ENCODE assay signal across 8 mouse cellular contexts in the genomic region with DNA sequence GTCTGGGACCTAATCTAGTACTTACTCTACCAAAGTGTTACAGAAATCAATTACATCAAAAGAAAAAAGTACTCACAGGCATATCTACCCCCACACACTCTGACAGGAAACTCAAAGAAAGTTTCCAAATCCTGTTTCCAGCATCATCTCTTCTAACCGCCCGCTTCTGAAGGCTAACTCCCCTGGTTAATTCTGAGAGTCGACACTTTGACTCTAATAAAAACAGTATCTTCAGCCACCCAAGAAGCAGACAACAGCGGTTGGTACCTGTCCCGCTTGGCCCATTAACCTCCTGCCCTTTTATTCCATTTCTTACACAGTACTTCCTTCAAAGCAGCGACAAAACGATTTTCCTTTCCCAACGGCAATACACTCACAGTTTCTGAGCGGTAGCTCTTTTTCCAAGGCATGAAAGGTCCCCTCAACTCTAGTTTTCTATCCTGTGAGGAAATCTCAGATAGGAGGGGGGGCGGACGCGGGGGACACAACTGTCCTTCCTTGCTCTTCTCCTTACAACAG. TPM values are rescaled to one million over a fixed set of nuclear protein-coding genes. Genes with fewer than 3 reads are reported as not detected.
DNase-seq lines count a peak whose midpoint lies in the region; ATAC-seq and TF ChIP-seq lines count a peak whose summit lies in the region.

No protein-coding gene starts in this region.

- 0% methylated on average over 12 of the region's 12 CpGs for WGBS in lung, embryonic 14.5 days
- 2% methylated on average over 12 of the region's 12 CpGs for WGBS in hindbrain, embryonic 12.5 days

- H3K9ac ChIP-seq in lung, embryonic 14.5 days = peak overlapping the region; percentile 91
- peak overlapping the region; percentile 88 for H3K9ac ChIP-seq in hindbrain, embryonic 12.5 days

- H3K36me3 ChIP-seq in lung, embryonic 14.5 days (ENCODE audit: insufficient read depth) = no peaks in the 10 kb centered on the region
- H3K36me3 ChIP-seq in hindbrain, embryonic 12.5 days = no peaks in the 10 kb centered on the region
- H3K36me3 ChIP-seq in megakaryocyte, embryonic 14.5 days (replicated peaks; ENCODE audit: low read length) = peaks cover 9% of the 10 kb centered on the region

- peak overlapping the region; percentile 82 for H3K4me2 ChIP-seq in lung, embryonic 14.5 days
- peak overlapping the region; percentile 64 for H3K4me2 ChIP-seq in hindbrain, embryonic 12.5 days (replicated peaks)

- peak overlapping the region; percentile 82 for H3K4me3 ChIP-seq in lung, embryonic 14.5 days (ENCODE audit: low read depth, low read length)
- peak overlapping the region; percentile 97 for H3K4me3 ChIP-seq in bone marrow macrophage, adult 2 months (ENCODE audit: insufficient read depth, low read length)
- peak overlapping the region; percentile 88 for H3K4me3 ChIP-seq in hindbrain, embryonic 12.5 days
- peak overlapping the region; percentile 97 for H3K4me3 ChIP-seq in megakaryocyte, embryonic 14.5 days (replicated peaks)

- H3K27me3 ChIP-seq in lung, embryonic 14.5 days (ENCODE audit: insufficient read depth, low read length) = no peaks in the 10 kb centered on the region
- H3K27me3 ChIP-seq in hindbrain, embryonic 12.5 days = no peaks in the 10 kb centered on the region
- H3K27me3 ChIP-seq in megakaryocyte, embryonic 14.5 days (replicated peaks) = no peaks in the 10 kb centered on the region

- ATAC-seq in lung, embryonic 14.5 days (ENCODE audit: insufficient read depth) = no peak
- no peak for ATAC-seq in hindbrain, embryonic 12.5 days (ENCODE audit: low FRiP score)

- no peak for TF ChIP-seq CTCF in lung, embryonic 14.5 days (IDR thresholded peaks at IDR 0.05; ENCODE audit: low read depth)
- TF ChIP-seq CTCF in bone marrow macrophage, adult 2 months (IDR thresholded peaks at IDR 0.05; ENCODE audit: low read depth, low read length) = no peak

- H3K4me1 ChIP-seq in lung, embryonic 14.5 days (ENCODE audit: insufficient read depth) = peaks cover 4% of the 10 kb centered on the region; the same call in 1 of the 2 replicates
- H3K4me1 ChIP-seq in bone marrow macrophage, adult 2 months (ENCODE audit: control insufficient read depth, insufficient read depth, low read length) = peaks cover 46% of the 10 kb centered on the region
- H3K4me1 ChIP-seq in hindbrain, embryonic 12.5 days = peaks cover 18% of the 10 kb centered on the region
- H3K4me1 ChIP-seq in megakaryocyte, embryonic 14.5 days = peaks cover 58% of the 10 kb centered on the region

- intact Hi-C loops in gastrocnemius, postnatal 14 days (cut with DNase I; ENCODE audit: low total_unique reads) = no loop called here

- peak; percentile 30 for DNase-seq in lung, embryonic 14.5 days
- DNase-seq in lung, postnatal 4 days = no peak
- DNase-seq in gastrocnemius, postnatal 14 days = no peak
- no peak for DNase-seq in adrenal gland, postnatal 10 days
- no peak for DNase-seq in spleen, postnatal 10 days (ENCODE audit: low spot score in 2 of 2)

- TF ChIP-seq POLR2A in bone marrow macrophage, adult 2 months (IDR thresholded peaks at IDR 0.05; ENCODE audit: borderline replicate concordance, low read depth, low read length) = no peak

- H3K27ac ChIP-seq in lung, embryonic 14.5 days (ENCODE audit: low read depth) = peak overlapping the region; percentile 90
- peak overlapping the region; percentile 82 for H3K27ac ChIP-seq in bone marrow macrophage, adult 2 months (ENCODE audit: insufficient read depth, low read depth, low read length)
- peak overlapping the region; percentile 87 for H3K27ac ChIP-seq in hindbrain, embryonic 12.5 days

- no peaks in the 10 kb centered on the region for H3K9me3 ChIP-seq in lung, embryonic 14.5 days (ENCODE audit: low read depth, low read length)
- H3K9me3 ChIP-seq in hindbrain, embryonic 12.5 days (replicated peaks) = no peaks in the 10 kb centered on the region
- H3K9me3 ChIP-seq in megakaryocyte, embryonic 14.5 days = no peaks in the 10 kb centered on the region

RNA-seq across cellular contexts. Expression of a gene that starts 0.9 kb away (rescaled TPM):
- 94.3 and 95.5 TPM in 2 replicates for polyA plus RNA-seq in lung, embryonic 14.5 days (2014; fragmentation: Nextera tagmentation; extraction: Ambion mirVana)
- polyA plus RNA-seq in bone marrow macrophage, adult 2 months (2012; ENCODE audit: insufficient read depth, insufficient read length, missing spikeins) = 257 and 269 TPM in 2 replicates
- 79.2 and 88.2 TPM in 2 replicates for polyA plus RNA-seq in hindbrain, embryonic 12.5 days (2016; fragmentation: Nextera tagmentation; extraction: Ambion mirVana)
- 3.2 and 38.3 TPM in 2 replicates for polyA plus RNA-seq in megakaryocyte, embryonic 14.5 days (2012; ENCODE audit: insufficient read depth, low replicate concordance)
- total RNA-seq in gastrocnemius, postnatal 14 days (2021) = 100 to 1,000 TPM in 1 of 2 experiments, 10 to 100 TPM in 1; 95.3 to 107 TPM
- total RNA-seq in adrenal gland, postnatal 10 days (2021) = 100 to 1,000 TPM; 167 to 181 TPM
